Mouse (Mus musculus): ENCODE data around the gene Abl1. TPM values are rescaled to one million over a fixed set of nuclear protein-coding genes. Genes with fewer than 3 reads are reported as not detected.

Abl1 gene
- total RNA-seq, 4 experiments from 2014 or later = 80.1 to 111 (median 87.9) TPM

GRCm38 (mm10) chr2:31826094-31827085, 138.2 kb downstream of the Abl1 start:
- no peak for DNase-seq

GRCm38 (mm10) chr2:31827877-31828276, 139.7 kb downstream of the Abl1 start:
- no peak for DNase-seq

GRCm38 (mm10) chr2:31828311-31828825, 140.2 kb downstream of the Abl1 start:
- no peak for DNase-seq

- no peak for DNase-seq
Measured at GRCm38 (mm10) chr2:31836091-31836490, 147.9 kb downstream of the Abl1 start.

GRCm38 (mm10) chr2:31836985-31837384, 148.8 kb downstream of the Abl1 start:
- no peak for DNase-seq

GRCm38 (mm10) chr2:31838868-31839267, 150.7 kb downstream of the Abl1 start:
- no peak for DNase-seq

GRCm38 (mm10) chr2:31844729-31845136, 156.6 kb downstream of the Abl1 start:
- no peak for DNase-seq

GRCm38 (mm10) chr2:31845512-31845895, 157.3 kb downstream of the Abl1 start:
- no peak for DNase-seq

GRCm38 (mm10) chr2:31845896-31846691, 157.9 kb downstream of the Abl1 start, which contains the start of gene Fibcd1:
TSS of gene Fibcd1 (minus strand) at chr2:31846005.
- no peak for DNase-seq

GRCm38 (mm10) chr2:31846692-31847660, 158.8 kb downstream of the Abl1 start:
- no peak for DNase-seq

GRCm38 (mm10) chr2:31847908-31848307, 159.7 kb downstream of the Abl1 start:
- no peak for DNase-seq

GRCm38 (mm10) chr2:31850141-31850540, 162.0 kb downstream of the Abl1 start:
- DNase-seq = no peak

Other genes with a start within 250 kb of the Abl1 start
- 10 to 100 TPM; 23.3 to 46.1 (median 34.9) TPM for gene Ass1, start 218.2 kb upstream of the Abl1 start, total RNA-seq (2022)
- 10 to 100 TPM; 44.9 to 87.5 (median 62.4) TPM for gene Fubp3, start 115.7 kb upstream of the Abl1 start, total RNA-seq (2022)
- gene Prdm12, start 48.3 kb upstream of the Abl1 start, total RNA-seq (2022) = under 1 TPM in 1 of 4 experiments, not detected in 3; 0.22 TPM
- 10 to 100 TPM; 22.2 to 31.0 (median 28.4) TPM for gene Exosc2, start 17.7 kb upstream of the Abl1 start, total RNA-seq (2022)
- not detected for gene Qrfp, start 122.2 kb downstream of the Abl1 start, total RNA-seq (2022)
- gene Fibcd1, start 157.6 kb downstream of the Abl1 start, total RNA-seq (2022) = under 1 TPM; 0.09 to 0.13 (median 0.11) TPM
- gene Lamc3, start 198.9 kb downstream of the Abl1 start, total RNA-seq (2022) = 10 to 100 TPM; 18.8 to 22.1 (median 20.7) TPM

Measured in adrenal gland, adult 8-10 months (tissue).